Mouse (Mus musculus): ENCODE measurements around the gene Adam12.
"Not testable (repeated sequence)": the region's sequence is repeated elsewhere in the genome, so short reads cannot be mapped to it uniquely, and the experiment has no call there.

Adam12 gene

GRCm38 (mm10) chr7:133936377-133936776 is 295.6 kb downstream of the Adam12 start:
- no peak for DNase-seq (ENCODE audit: low read depth, low spot score)

- DNase-seq (ENCODE audit: low read depth, low spot score): no peak
Observed at GRCm38 (mm10) chr7:133933378-133933777, 298.6 kb downstream of the Adam12 start.

GRCm38 (mm10) chr7:133931481-133931880 is 300.5 kb downstream of the Adam12 start:
- no peak for DNase-seq (ENCODE audit: low read depth, low spot score)

- DNase-seq (ENCODE audit: low read depth, low spot score): no peak
Observed at GRCm38 (mm10) chr7:133928981-133929380, 303.0 kb downstream of the Adam12 start.

GRCm38 (mm10) chr7:133925771-133926170 is 306.2 kb downstream of the Adam12 start:
- no peak for DNase-seq (ENCODE audit: low read depth, low spot score)

GRCm38 (mm10) chr7:133923994-133924393 is 308.0 kb downstream of the Adam12 start:
- no peak for DNase-seq (ENCODE audit: low read depth, low spot score)

GRCm38 (mm10) chr7:133921291-133921690 is 310.7 kb downstream of the Adam12 start:
- DNase-seq (ENCODE audit: low read depth, low spot score): no peak

- DNase-seq (ENCODE audit: low read depth, low spot score): no peak
Observed at GRCm38 (mm10) chr7:133920724-133921123, 311.2 kb downstream of the Adam12 start.

GRCm38 (mm10) chr7:133919918-133920317 is 312.0 kb downstream of the Adam12 start:
- no peak for DNase-seq (ENCODE audit: low read depth, low spot score)

- DNase-seq (ENCODE audit: low read depth, low spot score): no peak
Observed at GRCm38 (mm10) chr7:133919306-133919705, 312.6 kb downstream of the Adam12 start.

GRCm38 (mm10) chr7:133916230-133916629 is 315.7 kb downstream of the Adam12 start:
- no peak for DNase-seq (ENCODE audit: low read depth, low spot score)

GRCm38 (mm10) chr7:133911881-133912280 is 320.1 kb downstream of the Adam12 start:
- no peak for DNase-seq (ENCODE audit: low read depth, low spot score)

- DNase-seq (ENCODE audit: low read depth, low spot score): no peak
Observed at GRCm38 (mm10) chr7:133909833-133910375, 322.0 kb downstream of the Adam12 start.

GRCm38 (mm10) chr7:133908966-133909365 is 323.0 kb downstream of the Adam12 start:
- no peak for DNase-seq (ENCODE audit: low read depth, low spot score)

GRCm38 (mm10) chr7:133899391-133899790 is 332.6 kb downstream of the Adam12 start:
- no peak for DNase-seq (ENCODE audit: low read depth, low spot score)

- DNase-seq (ENCODE audit: low read depth, low spot score): no peak
Observed at GRCm38 (mm10) chr7:133891796-133892195, 340.1 kb downstream of the Adam12 start.

- no peak for DNase-seq (ENCODE audit: low read depth, low spot score)
Observed at GRCm38 (mm10) chr7:133891298-133891697, 340.6 kb downstream of the Adam12 start.

- no peak for DNase-seq (ENCODE audit: low read depth, low spot score)
Observed at GRCm38 (mm10) chr7:133889986-133890385, 342.0 kb downstream of the Adam12 start.

GRCm38 (mm10) chr7:133888926-133889920 is 342.7 kb downstream of the Adam12 start:
- DNase-seq (ENCODE audit: low read depth, low spot score): no peak

GRCm38 (mm10) chr7:133884759-133885431 is 347.1 kb downstream of the Adam12 start:
- DNase-seq (ENCODE audit: low read depth, low spot score): not testable (repeated sequence)

GRCm38 (mm10) chr7:133879761-133880160 is 352.2 kb downstream of the Adam12 start:
- no peak for DNase-seq (ENCODE audit: low read depth, low spot score)

GRCm38 (mm10) chr7:133876646-133877342 is 355.2 kb downstream of the Adam12 start:
- DNase-seq (ENCODE audit: low read depth, low spot score): no peak
